Mouse (Mus musculus): ENCODE measurements at regions not wholly inside any gene's neighbourhood (a gene's known extent, or its start where the extent isn't known, plus 50 kb on each side); places are given as distances from the start of the nearest gene placed in this dataset.
"Not testable (repeated sequence)": the region's sequence is repeated elsewhere in the genome, so short reads cannot be mapped to it uniquely, and the experiment has no call there.

DNA sequence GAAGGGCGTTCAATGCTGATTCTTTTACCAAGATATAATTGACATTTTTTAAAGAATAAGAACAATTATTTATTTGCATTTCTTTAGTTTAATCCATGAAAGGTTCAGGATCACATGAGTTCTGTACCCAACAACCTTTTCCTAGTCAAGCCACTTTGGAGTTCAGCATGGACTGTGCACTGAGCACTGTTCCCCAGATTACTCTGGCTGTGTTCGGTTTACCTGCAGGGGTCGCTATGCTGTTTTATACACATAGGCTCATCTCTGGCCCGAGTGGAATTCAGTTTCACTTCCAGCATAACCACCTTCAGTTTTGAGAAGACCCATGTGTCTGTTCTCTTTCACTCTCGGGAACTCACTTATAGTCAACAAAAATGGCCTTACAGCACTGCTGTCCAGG lies 93.5 kb upstream of the Smarcad1 start:
- H3K27me3 ChIP-seq; H3K9me3 ChIP-seq; H3K9ac ChIP-seq; H3K4me2 ChIP-seq; H3K4me3 ChIP-seq; H3K27ac ChIP-seq; ATAC-seq (ENCODE audit: low FRiP score); H3K36me3 ChIP-seq; H3K4me1 ChIP-seq (replicated peaks): not testable (repeated sequence)
- 78% methylated on average over 5 of the region's 5 CpGs for WGBS

DNA sequence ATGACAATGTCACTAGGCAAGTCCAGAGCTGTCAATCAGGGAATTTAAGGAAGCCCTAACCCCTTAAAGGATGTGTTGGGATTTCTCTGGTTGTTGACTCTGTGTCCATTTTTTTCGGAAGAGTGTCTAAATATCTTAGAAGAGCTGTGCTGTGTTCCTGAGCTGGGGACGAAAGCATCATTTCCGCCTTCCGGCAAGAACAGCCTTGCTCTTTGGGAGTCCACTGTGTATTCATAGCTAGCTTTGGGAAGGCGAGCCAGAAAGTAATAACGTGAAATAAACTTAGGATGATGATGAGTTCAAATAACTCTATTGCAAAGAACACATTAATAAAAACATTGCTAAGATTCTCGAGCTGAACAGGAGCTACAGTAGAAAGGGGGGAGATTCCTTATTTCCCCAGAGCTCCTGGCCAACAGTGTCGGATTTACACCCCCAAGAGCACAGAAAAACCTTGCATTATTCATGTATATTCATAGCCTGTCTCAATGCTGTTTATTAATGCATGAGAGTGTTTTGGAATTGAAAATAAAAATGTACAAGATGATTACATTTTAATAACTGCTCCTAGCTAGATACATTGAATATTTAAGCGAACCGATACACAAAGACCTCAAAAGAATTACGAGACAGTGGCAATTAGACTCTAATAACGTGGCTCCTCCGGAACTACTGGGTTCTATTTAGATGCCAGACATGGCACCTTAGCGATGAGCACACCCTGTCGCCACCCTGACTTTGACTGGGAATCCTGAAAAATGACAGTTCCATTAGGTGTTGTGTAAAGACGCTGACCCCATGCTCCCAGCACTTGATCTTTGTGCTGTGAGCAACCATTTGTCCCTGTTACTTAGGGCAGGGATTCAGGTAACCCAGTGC lies 80.5 kb upstream of the Smarcad1 start:
- 46% methylated on average over 16 of the region's 16 CpGs for WGBS
- Histone ChIP-seq H3K4me3 (no peak overlapping the region), H3K27me3 (no peaks in the 10 kb centered on the region), H3K4me2 (peak overlapping the region; percentile 43), H3K36me3 (no peaks in the 10 kb centered on the region), H3K9ac (no peak overlapping the region), H3K4me1 (replicated peaks) (peaks cover 17% of the 10 kb centered on the region), H3K9me3 (no peaks in the 10 kb centered on the region), H3K27ac (peak overlapping the region; percentile 40)
- peak; percentile 59 for ATAC-seq (ENCODE audit: low FRiP score)

DNA sequence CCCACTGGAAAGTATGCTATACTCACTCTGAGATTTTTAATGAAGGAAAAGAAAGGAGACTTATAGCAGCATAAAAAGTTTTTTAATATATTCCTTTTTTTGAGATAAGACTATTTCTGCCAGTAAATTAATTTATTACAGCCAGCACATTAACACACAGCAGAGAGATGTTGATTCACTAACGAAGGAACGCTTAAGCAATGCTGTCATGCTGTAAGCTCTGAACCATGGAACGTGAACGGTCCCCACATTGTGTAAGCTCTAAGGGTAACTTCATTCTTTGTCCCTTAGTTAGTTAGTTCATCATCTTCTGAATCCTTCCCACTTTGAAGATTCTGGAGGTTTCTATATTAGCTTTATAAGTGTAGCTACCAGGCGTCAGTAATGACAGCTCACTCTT lies 79.8 kb upstream of the Smarcad1 start:
- Histone ChIP-seq H3K4me2 (no peak overlapping the region), H3K9ac (no peak overlapping the region)
- ATAC-seq (ENCODE audit: low FRiP score): peak; percentile 44; the same call in 1 of the 2 replicates

DNA sequence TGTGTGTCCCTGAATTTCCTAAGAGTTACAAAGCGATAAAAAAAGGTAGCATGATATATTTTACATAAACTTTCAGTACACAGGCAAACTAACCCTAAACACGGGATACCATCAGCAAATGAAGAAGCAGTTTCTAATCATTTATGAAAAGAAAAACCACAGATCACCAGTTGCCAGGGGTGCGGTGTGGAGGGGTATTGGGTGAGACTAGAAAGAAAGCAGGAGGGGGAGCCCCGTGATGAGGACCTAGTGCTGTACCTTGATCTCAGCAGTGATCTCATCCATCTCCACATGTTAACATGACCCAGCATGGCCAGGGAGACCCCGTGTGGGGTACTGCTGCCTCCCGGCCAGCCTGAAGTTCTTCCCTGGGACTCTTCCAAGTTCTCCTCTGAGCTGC lies 77.7 kb upstream of the Smarcad1 start:
- no peak for ATAC-seq (ENCODE audit: low FRiP score)
- WGBS: 84% methylated on average over 6 of the region's 6 CpGs
- Histone ChIP-seq H3K9ac (no peak overlapping the region), H3K4me3 (no peak overlapping the region), H3K27me3 (no peaks in the 10 kb centered on the region), H3K36me3 (no peaks in the 10 kb centered on the region), H3K9me3 (no peaks in the 10 kb centered on the region), H3K4me1 (replicated peaks) (peaks cover 17% of the 10 kb centered on the region), H3K4me2 (no peak overlapping the region), H3K27ac (no peak overlapping the region)

More for the DNA sequence above, 79.8 kb upstream of the Smarcad1 start:
- no peak overlapping the region for H3K4me3 ChIP-seq
- WGBS: 50% methylated on average over 5 of the region's 5 CpGs
- H3K27me3 ChIP-seq: no peaks in the 10 kb centered on the region
- H3K27ac ChIP-seq: no peak overlapping the region
- H3K4me1 ChIP-seq (replicated peaks): peaks cover 17% of the 10 kb centered on the region
- H3K36me3 ChIP-seq: no peaks in the 10 kb centered on the region
- no peaks in the 10 kb centered on the region for H3K9me3 ChIP-seq

DNA sequence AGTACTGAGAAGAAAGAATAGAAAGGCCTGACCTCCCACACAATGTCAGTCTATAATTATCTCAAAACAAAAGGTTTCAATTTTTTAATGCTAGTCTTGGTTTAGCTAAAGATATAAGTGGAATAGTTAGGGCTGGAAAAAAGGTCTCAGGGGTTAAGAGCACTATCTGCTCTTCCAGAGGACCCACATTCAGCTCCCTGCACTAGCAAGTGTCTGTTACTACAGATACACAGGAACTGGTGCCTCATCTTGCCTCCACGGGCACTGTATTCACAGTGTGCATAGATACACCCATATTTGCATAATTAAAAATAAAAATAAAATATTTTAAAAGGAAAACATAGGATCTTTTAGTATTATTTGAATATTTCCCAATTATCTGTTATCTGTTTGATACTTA lies 77.2 kb upstream of the Smarcad1 start:
- Histone ChIP-seq H3K9ac (no peak overlapping the region), H3K9me3 (no peaks in the 10 kb centered on the region), H3K4me3 (no peak overlapping the region), H3K4me2 (no peak overlapping the region), H3K36me3 (no peaks in the 10 kb centered on the region), H3K27me3 (no peaks in the 10 kb centered on the region), H3K27ac (no peak overlapping the region), H3K4me1 (replicated peaks) (peaks cover 17% of the 10 kb centered on the region)
- 67% methylated on average over 1 of the region's 1 CpGs for WGBS
- no peak for ATAC-seq (ENCODE audit: low FRiP score)

DNA sequence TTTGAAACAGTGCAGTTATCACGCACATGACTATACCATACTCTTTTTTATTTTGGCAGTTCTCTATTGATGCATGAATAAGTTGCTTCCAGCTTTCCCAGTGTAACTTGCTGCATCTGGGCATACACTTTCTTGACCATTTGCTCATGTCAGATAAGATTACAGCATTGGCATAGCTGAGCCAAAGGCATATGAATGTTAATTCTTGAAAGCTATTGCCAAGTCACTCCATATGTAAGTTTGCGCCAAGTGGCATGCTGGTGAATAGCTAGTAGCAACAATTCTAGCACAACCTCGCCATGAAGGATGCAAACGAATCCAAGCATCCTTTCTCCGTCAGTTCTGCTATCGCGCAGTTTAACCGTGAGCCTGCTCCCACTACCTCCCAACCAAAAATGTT lies 72.2 kb upstream of the Smarcad1 start:
- no peaks in the 10 kb centered on the region for H3K36me3 ChIP-seq
- no peak overlapping the region for H3K27ac ChIP-seq
- WGBS: 92% methylated on average over 8 of the region's 8 CpGs
- no peaks in the 10 kb centered on the region for H3K27me3 ChIP-seq
- no peak overlapping the region for H3K9ac ChIP-seq
- no peaks in the 10 kb centered on the region for H3K9me3 ChIP-seq
- no peak for ATAC-seq (ENCODE audit: low FRiP score)
- H3K4me1 ChIP-seq (replicated peaks): no peaks in the 10 kb centered on the region
- no peak overlapping the region for H3K4me2 ChIP-seq
- H3K4me3 ChIP-seq: no peak overlapping the region

DNA sequence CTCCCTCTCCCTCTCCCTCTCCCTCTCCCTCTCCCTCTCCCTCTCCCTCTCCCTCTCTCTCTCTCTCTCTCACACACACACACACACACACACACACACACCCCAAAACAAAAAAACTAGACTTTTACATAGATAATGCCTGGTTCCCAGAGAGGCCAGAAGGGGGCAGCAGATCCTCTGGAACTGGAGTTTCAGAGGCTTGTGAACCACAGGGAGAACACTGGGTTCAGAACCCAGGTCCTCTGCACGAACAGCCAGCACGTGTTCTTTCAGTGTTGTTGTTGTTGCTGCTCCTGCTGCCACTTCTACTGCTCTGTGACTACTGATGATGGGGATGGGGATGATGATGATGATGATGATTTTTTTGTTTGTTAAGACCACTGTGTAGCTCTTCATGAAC lies 68.4 kb upstream of the Smarcad1 start:
- Histone ChIP-seq H3K4me1 (replicated peaks) (no peaks in the 10 kb centered on the region), H3K9ac (no peak overlapping the region), H3K36me3 (no peaks in the 10 kb centered on the region), H3K27ac (no peak overlapping the region), H3K4me2 (no peak overlapping the region), H3K4me3 (no peak overlapping the region), H3K9me3 (no peaks in the 10 kb centered on the region), H3K27me3 (no peaks in the 10 kb centered on the region)
- no peak for ATAC-seq (ENCODE audit: low FRiP score)
- 28% methylated on average over 2 of the region's 2 CpGs for WGBS

DNA sequence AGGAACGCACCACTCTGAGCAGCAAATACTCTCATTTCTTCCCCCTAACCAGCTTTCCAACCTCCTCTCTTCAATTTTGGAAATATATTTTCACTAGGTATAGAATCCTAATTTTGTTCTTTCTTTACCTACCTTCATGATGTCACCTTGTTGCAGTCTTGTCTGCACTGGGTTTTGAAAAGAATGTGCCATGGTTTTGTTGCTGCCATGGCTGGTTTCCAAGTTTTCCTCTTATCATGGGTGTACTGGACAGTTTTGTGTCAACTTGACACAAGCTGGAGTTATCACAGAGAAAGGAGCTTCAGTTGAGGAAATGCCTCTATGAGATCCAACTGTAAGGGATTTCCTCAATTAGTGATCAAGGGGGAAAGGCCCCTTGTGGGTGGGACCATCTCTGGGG lies 67.9 kb upstream of the Smarcad1 start:
- not testable (repeated sequence) for H3K4me1 ChIP-seq (replicated peaks); H3K9ac ChIP-seq; H3K27me3 ChIP-seq; H3K4me3 ChIP-seq; H3K9me3 ChIP-seq; H3K27ac ChIP-seq; ATAC-seq (ENCODE audit: low FRiP score); H3K36me3 ChIP-seq; H3K4me2 ChIP-seq
- WGBS: 94% methylated on average over 1 of the region's 1 CpGs

DNA sequence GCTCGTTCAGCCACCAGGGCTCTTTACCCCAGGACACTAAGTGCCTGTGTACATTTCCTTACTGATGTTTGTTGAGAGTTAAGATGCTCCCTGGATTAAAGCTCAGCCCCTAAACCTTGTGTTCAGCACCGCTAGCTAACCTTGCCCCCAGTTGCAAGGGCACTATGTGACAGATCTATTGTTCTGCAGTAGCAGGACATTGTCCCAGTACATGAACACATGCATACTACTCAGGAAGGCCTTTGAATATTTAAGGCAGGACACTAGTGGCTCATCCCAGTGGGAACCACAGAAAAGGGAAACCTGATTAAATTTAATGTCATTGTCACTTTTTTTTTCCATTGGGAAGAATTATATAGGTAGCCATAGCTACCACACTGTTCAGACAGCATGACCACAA lies 60.3 kb upstream of the Smarcad1 start:
- ATAC-seq (ENCODE audit: low FRiP score): no peak

More for the DNA sequence above, 60.3 kb upstream of the Smarcad1 start:
- WGBS: 30% methylated on average over 2 of the region's 2 CpGs
- Histone ChIP-seq H3K4me2 (no peak overlapping the region), H3K36me3 (no peaks in the 10 kb centered on the region), H3K9ac (no peak overlapping the region), H3K27ac (no peak overlapping the region), H3K9me3 (no peaks in the 10 kb centered on the region), H3K4me1 (replicated peaks) (no peaks in the 10 kb centered on the region), H3K4me3 (no peak overlapping the region), H3K27me3 (no peaks in the 10 kb centered on the region)

Data from hindbrain, embryonic 13.5 days (tissue).